Mouse (Mus musculus) kidney, adult 2 months (tissue): ENCODE data around the gene Hs3st3a1. TPM values are rescaled to one million over a fixed set of nuclear protein-coding genes. Genes with fewer than 3 reads are reported as not detected.

Experiments used
- DNase-seq: peaks from one replicate; pipeline ENCODE4 v3.0.0; 2021
- H3K27ac ChIP-seq: fragments of 200-500 bp; 2 replicates; pipeline ENCODE4 v1.5.1; 2012; ENCODE audit warnings: low read depth, low read length, control low read depth, inconsistent platforms; ENCODE audit not compliant: insufficient read depth
- H3K27me3 ChIP-seq: fragments of 200-500 bp; replicated peaks from 2 replicates; pipeline ENCODE4 v1.6.1; 2012; ENCODE audit warnings: mild to moderate bottlenecking, moderate library complexity, low read length, inconsistent platforms; ENCODE audit not compliant: control insufficient read depth, insufficient read depth
- H3K36me3 ChIP-seq: fragments of 200-500 bp; 2 replicates; pipeline ENCODE4 v1.6.1; 2012; ENCODE audit warnings: mild to moderate bottlenecking, moderate library complexity, low read length, inconsistent platforms; ENCODE audit not compliant: control insufficient read depth, insufficient read depth
- H3K4me1 ChIP-seq: fragments of 200-500 bp; 2 replicates; pipeline ENCODE4 v1.6.1; 2011; ENCODE audit warnings: low read length; ENCODE audit not compliant: control insufficient read depth, insufficient read depth
- H3K4me3 ChIP-seq: fragments of 200-500 bp; 2 replicates; pipeline ENCODE4 v1.5.1; 2011; ENCODE audit warnings: mild to moderate bottlenecking, low read depth, low read length, control low read depth; ENCODE audit not compliant: insufficient read depth
- CTCF ChIP-seq: fragments of 200-500 bp; conservative IDR thresholded peaks from 2 replicates; pipeline ENCODE4 v1.5.1; 2011; ENCODE audit warnings: low read depth, mild to moderate bottlenecking, control low read depth, low read length, moderate library complexity, mixed read lengths; ENCODE audit not compliant: insufficient read depth, insufficient read length
- POLR2A ChIP-seq: fragments of 200-500 bp; IDR thresholded peaks from one replicate; pipeline ENCODE4 v1.6.1; 2011; ENCODE audit warnings: low read depth, low read length, control low read depth
- whole genome bisulfite sequencing: fragments of 180-500 bp; shearing (Covaris S2); methylation state at CpG from one replicate; pipeline ENCODE4 v1.1.7; 2018; 5-methylcytosine and 5-hydroxymethylcytosine counted together
- polyA plus RNA-seq: library from polyadenylated mRNA; depleted of rRNA; stranded (reverse); fragments of >200 nt; gene quantifications from 2 replicates; pipeline ENCODE4 v1.2.3, GENCODE M21; 2012

The Hs3st3a1 gene
- polyA plus RNA-seq, 1 experiment, result 1.4 TPM

DNA sequence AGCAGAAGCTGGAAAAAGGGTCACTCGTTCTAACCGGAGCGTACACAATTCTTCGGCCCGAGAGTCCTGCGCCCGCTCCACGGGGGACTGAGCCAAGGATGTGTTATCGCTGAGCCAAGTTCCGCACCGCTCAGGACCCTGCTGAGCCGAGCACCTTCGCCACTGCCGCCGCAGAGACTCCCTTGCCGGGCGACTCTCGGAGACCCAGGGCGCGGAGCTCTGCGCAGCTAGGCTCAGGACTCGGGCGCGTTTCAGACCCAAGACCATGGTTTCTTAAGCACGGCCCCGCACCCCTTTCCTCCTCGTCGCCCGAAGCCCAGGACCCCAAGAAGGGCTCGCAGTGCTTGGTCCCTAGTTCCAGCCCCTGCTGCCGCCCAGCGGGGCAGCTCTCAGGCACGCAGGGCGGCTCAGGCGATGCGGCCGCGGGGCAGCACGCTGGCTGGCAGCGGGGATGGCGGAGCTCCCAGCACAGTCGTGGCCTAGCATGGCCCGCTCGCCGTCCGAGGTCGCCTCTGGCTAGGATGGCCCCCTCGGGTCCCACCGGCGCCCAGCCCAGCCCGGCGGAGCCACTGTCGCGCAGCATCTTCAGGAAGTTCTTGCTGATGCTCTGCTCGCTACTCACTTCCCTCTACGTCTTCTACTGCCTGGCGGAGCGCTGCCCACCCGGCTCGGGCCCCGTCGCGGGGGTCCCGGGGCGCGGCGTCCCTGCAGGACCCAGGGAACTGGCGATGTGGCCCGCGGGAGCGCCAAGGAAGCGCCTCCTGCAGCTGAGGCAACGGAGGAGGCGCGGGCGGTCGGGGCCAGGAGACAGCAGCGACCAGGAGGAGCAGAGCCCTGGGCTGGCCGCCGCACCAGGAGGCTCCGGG is 647 bp downstream of the Hs3st3a1 start:
- Histone ChIP-seq H3K27ac (peak overlapping the region; percentile 18), H3K4me3 (peak overlapping the region; percentile 51), H3K4me1 (no peaks in the 10 kb centered on the region), H3K27me3 (no peaks in the 10 kb centered on the region; the same call in none of the 2 replicates), H3K36me3 (no peaks in the 10 kb centered on the region)
- peak; percentile 5 for DNase-seq
- TF ChIP-seq CTCF, result no peak
- TF ChIP-seq POLR2A, result no peak
- WGBS, result 1% methylated on average over 81 of the region's 81 CpGs

DNA sequence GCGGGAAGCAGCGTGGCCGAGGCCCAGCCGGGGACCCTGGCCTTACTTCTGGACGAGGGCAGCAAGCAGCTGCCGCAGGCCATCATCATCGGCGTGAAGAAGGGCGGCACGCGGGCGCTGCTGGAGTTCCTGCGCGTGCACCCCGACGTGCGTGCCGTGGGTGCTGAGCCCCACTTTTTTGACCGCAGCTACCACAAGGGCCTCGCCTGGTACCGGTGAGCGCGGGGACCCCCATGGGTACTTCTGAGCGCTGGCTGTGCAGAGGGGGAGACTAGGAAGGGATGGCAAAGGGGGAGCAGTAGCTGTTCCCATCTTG is 1.2 kb downstream of the Hs3st3a1 start, which contains the start of gene F930015N05Rik:
F930015N05Rik (minus strand) TSS at position 242 of the 316 bp plus-strand sequence.
- no peaks in the 10 kb centered on the region for H3K4me1 ChIP-seq
- H3K4me3 ChIP-seq, result peak within 1 kb of the TSS; percentile 51
- 2% methylated on average over 24 of the region's 24 CpGs for WGBS
- H3K27ac ChIP-seq, result peak within 1 kb of the TSS; percentile 18
- TF ChIP-seq POLR2A, result no peak
- H3K27me3 ChIP-seq, result no peaks in the 10 kb centered on the region; the same call in none of the 2 replicates
- no peak for DNase-seq
- no peaks in the 10 kb centered on the region for H3K36me3 ChIP-seq

DNA sequence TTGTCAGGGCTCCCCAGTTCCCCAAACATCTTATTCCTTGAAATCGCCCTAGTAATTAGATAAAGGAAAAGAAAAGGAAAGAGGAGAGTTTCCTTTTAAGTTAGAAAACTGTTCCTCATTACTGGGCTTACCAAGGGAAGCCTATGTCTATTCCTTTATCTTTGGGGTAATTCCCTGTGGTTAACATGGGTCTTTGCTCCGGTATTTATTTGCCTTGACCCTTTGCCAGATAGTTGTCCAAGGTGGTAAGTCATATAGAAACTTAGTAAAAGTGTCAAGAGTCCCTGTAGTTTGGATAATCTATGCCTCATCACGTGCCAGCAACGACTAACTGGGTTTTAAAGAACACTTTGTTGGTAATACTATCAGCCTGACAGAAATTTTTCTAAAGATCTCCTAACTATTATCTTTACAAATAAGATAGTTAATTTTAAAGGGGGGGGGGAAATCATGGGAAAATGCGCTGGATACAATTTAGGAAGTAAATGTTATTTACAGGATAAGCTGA is 1.7 kb downstream of the Hs3st3a1 start:
- no peaks in the 10 kb centered on the region; the same call in 1 of the 2 replicates for H3K27me3 ChIP-seq
- peak overlapping the region; percentile 51; the same call in 1 of the 2 replicates for H3K4me3 ChIP-seq
- no peaks in the 10 kb centered on the region for H3K36me3 ChIP-seq
- no peak overlapping the region for H3K27ac ChIP-seq
- no peaks in the 10 kb centered on the region for H3K4me1 ChIP-seq
- 44% methylated on average over 5 of the region's 5 CpGs for WGBS
- no peak for DNase-seq
- TF ChIP-seq POLR2A, result no peak
- TF ChIP-seq CTCF, result no peak

DNA sequence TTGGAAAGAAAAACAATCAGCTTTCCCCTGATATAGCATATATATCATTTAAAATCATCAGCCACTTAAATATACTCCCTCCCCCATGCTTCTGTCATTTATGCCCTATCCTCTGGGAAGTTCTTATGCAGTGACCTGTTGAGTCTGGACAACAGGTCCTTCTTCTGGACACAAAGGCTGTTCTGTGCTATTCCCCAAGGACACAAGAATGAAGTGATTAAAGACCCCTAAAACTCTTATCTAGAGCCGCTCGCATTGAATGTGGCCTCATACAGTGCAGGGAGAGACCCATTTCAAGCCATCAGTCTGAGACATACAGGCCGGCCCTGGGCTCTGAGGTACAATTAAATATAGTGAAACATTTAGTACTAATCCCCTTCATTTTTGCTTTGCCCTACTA is 2.6 kb downstream of the Hs3st3a1 start:
- Histone ChIP-seq H3K4me1 (no peaks in the 10 kb centered on the region), H3K27ac (no peak overlapping the region), H3K36me3 (no peaks in the 10 kb centered on the region), H3K4me3 (no peak overlapping the region), H3K27me3 (no peaks in the 10 kb centered on the region; the same call in 1 of the 2 replicates)
- WGBS, result 93% methylated on average over 3 of the region's 3 CpGs
- TF ChIP-seq POLR2A, result no peak
- no peak for TF ChIP-seq CTCF
- no peak for DNase-seq

DNA sequence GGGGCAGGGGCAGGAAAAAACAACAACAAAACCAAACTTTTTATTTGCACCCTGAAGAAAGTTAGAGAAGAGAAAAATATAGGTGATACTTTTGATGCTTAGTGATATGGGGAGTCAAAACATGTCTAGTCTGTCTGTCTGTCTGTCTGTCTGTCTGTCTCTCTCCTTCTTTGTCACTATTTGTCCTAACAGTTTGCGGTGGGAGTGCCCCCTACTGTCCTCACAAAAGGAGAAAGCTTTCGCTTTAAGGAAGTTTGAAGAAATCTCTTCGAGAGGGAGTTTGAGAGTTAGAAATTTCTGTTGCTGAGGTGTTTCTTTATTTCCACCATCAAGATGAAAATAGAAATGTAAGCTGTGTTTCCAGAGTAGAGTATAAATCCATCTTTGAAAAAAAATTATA is 3.8 kb downstream of the Hs3st3a1 start:
- no peak for DNase-seq
- 56% methylated on average over 3 of the region's 3 CpGs for WGBS
- TF ChIP-seq CTCF (no peak), POLR2A (no peak)

DNA sequence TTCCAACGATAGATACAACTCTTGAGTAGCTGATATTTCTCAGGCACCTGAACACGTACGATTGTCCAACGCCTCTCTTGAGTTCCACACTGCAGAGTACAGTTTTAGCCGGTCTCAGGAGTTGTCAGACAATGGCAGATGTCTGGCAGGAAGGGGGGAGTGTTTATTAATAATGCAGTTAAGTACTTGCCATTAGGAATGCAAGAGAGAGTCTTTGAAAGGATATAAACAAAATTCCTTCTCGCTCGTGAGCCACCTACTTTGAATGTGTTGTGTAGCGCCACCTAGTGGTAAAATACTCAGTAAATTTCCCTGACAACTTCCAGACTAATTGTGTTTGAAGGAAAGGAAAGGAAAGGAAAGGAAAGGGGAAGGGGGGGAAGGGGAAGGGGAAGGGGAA is 7.0 kb downstream of the Hs3st3a1 start:
- peak; percentile 65 for DNase-seq
- H3K27me3 ChIP-seq, result no peaks in the 10 kb centered on the region
- TF ChIP-seq POLR2A (no peak), CTCF (no peak)
- WGBS, result 30% methylated on average over 8 of the region's 8 CpGs
- no peak overlapping the region for H3K27ac ChIP-seq
- no peaks in the 10 kb centered on the region for H3K36me3 ChIP-seq
- H3K4me1 ChIP-seq, result no peaks in the 10 kb centered on the region
- H3K4me3 ChIP-seq, result no peak overlapping the region

More for the DNA sequence above, 3.8 kb downstream of the Hs3st3a1 start:
- Histone ChIP-seq H3K27me3 (no peaks in the 10 kb centered on the region; the same call in 1 of the 2 replicates), H3K36me3 (no peaks in the 10 kb centered on the region), H3K27ac (no peak overlapping the region), H3K4me3 (no peak overlapping the region), H3K4me1 (no peaks in the 10 kb centered on the region)

DNA sequence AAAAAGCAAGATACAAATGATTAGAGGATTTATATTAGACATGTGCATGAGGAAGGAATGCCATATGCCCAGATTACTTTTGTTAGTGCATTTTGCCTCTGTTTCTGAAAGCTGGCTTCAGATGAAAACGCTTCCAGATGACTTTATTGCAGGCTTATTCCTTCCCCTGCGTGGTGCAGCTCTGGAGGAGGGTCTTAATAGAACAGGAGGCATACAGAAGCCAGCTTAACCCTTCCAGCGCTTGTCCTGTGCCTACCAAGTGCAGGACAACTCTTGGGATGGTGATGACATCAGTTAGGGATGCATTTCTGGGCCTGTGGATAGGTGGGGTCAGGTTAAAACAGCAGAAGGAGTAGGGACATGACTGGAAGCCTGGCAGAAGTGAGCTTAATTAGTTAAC is 7.6 kb downstream of the Hs3st3a1 start:
- no peak for DNase-seq
- Histone ChIP-seq H3K36me3 (no peaks in the 10 kb centered on the region), H3K27me3 (no peaks in the 10 kb centered on the region), H3K4me3 (no peak overlapping the region), H3K27ac (no peak overlapping the region), H3K4me1 (no peaks in the 10 kb centered on the region)
- 49% methylated on average over 3 of the region's 3 CpGs for WGBS
- TF ChIP-seq POLR2A (no peak), CTCF (no peak)
